Mouse (Mus musculus): ENCODE measurements at regions not wholly inside any gene's neighbourhood (a gene's known extent, or its start where the extent isn't known, plus 50 kb on each side); places are given as distances from the start of the nearest gene placed in this dataset.

GRCm38 (mm10) chr12:37632368-37632767 is 185.2 kb upstream of the Dgkb start:
- Histone ChIP-seq H3K4me3 (no peak overlapping the region), H3K4me1 (no peaks in the 10 kb centered on the region), H3K27ac (no peak overlapping the region), H3K4me2 (no peak overlapping the region), H3K9me3 (no peaks in the 10 kb centered on the region), H3K9ac (no peak overlapping the region), H3K36me3 (replicated peaks) (no peaks in the 10 kb centered on the region), H3K27me3 (replicated peaks) (no peaks in the 10 kb centered on the region)
- ATAC-seq (replicated peaks): no peak

- no peak overlapping the region for H3K4me3 ChIP-seq
- no peaks in the 10 kb centered on the region for H3K4me1 ChIP-seq
- H3K9me3 ChIP-seq: no peaks in the 10 kb centered on the region
- H3K27ac ChIP-seq: no peak overlapping the region
- H3K4me2 ChIP-seq: no peak overlapping the region
- H3K27me3 ChIP-seq (replicated peaks): no peaks in the 10 kb centered on the region
- WGBS: 83% methylated on average over 4 of the region's 4 CpGs
- H3K36me3 ChIP-seq (replicated peaks): no peaks in the 10 kb centered on the region
- ATAC-seq (replicated peaks): no peak
- no peak overlapping the region for H3K9ac ChIP-seq
These were observed 184.2 kb upstream of the Dgkb start for GRCm38 (mm10) chr12:37633286-37633685.

GRCm38 (mm10) chr12:37646186-37646585 is 171.3 kb upstream of the Dgkb start:
- H3K4me1 ChIP-seq: no peaks in the 10 kb centered on the region
- WGBS: 53% methylated on average over 3 of the region's 3 CpGs
- no peak overlapping the region for H3K9ac ChIP-seq
- H3K27me3 ChIP-seq (replicated peaks): no peaks in the 10 kb centered on the region
- H3K4me3 ChIP-seq: no peak overlapping the region
- no peaks in the 10 kb centered on the region for H3K36me3 ChIP-seq (replicated peaks)
- H3K4me2 ChIP-seq: no peak overlapping the region
- 0 out of 2 replicates have a peak, but pooled peaks have one; percentile 52 for ATAC-seq (replicated peaks)
- H3K27ac ChIP-seq: no peak overlapping the region
- no peaks in the 10 kb centered on the region for H3K9me3 ChIP-seq

GRCm38 (mm10) chr12:37653287-37653686 is 164.2 kb upstream of the Dgkb start:
- Histone ChIP-seq H3K4me1 (no peaks in the 10 kb centered on the region), H3K27me3 (replicated peaks) (no peaks in the 10 kb centered on the region), H3K27ac (no peak overlapping the region), H3K9ac (no peak overlapping the region), H3K36me3 (replicated peaks) (no peaks in the 10 kb centered on the region), H3K4me2 (no peak overlapping the region), H3K4me3 (no peak overlapping the region), H3K9me3 (no peaks in the 10 kb centered on the region)
- no peak for ATAC-seq (replicated peaks)
- WGBS: 61% methylated on average over 4 of the region's 4 CpGs

DNA sequence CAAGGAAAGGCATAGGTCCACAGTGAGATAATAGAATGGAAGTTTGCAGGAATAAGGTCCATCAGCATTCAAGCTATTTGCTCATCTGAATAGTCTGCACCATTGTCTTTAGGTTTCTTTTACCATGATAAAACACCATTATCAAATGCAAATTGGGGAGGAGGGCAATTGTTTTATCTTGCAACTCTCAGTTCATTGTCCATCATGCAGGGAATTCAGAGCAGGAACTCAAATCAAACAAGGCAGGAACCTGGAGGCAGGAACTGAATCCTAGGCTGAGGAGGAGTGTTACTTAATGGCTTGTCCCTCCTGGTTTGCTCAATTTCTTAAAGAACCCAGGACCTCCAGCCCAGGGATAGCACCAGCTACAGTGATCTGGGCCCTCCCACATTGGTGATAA is 163.3 kb upstream of the Dgkb start:
- Histone ChIP-seq H3K27ac (no peak overlapping the region), H3K27me3 (replicated peaks) (no peaks in the 10 kb centered on the region), H3K4me3 (no peak overlapping the region), H3K9me3 (no peaks in the 10 kb centered on the region), H3K4me1 (no peaks in the 10 kb centered on the region), H3K4me2 (no peak overlapping the region), H3K9ac (no peak overlapping the region), H3K36me3 (replicated peaks) (no peaks in the 10 kb centered on the region)
- no peak for ATAC-seq (replicated peaks)

DNA sequence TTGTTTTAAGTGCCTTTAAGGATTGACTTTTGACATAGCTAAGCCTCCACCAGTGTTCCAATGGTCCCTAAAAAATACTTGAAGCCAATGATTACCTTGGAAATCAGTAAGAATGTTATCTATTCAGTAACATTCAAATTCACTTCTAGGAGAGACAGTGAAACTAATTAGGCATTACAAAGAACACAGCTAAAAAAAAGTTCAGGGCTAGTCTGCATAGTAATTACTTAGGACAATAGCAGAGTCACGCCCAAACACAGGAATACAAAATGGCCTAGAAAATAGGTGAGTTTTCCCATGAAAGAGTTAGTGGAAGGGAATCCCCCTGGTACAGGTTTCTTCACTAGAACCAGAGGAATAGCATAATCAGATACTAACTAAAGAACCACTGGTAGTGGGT is 157.5 kb upstream of the Dgkb start:
- Histone ChIP-seq H3K4me3 (no peak overlapping the region), H3K4me1 (no peaks in the 10 kb centered on the region), H3K36me3 (replicated peaks) (no peaks in the 10 kb centered on the region), H3K4me2 (no peak overlapping the region), H3K9ac (no peak overlapping the region), H3K27ac (no peak overlapping the region), H3K9me3 (no peaks in the 10 kb centered on the region), H3K27me3 (replicated peaks) (no peaks in the 10 kb centered on the region)
- no peak for ATAC-seq (replicated peaks)
- 69% methylated on average over 1 of the region's 1 CpGs for WGBS

GRCm38 (mm10) chr12:37682455-37683110 is 134.9 kb upstream of the Dgkb start:
- H3K4me3 ChIP-seq: no peak overlapping the region
- H3K9ac ChIP-seq: no peak overlapping the region
- H3K4me2 ChIP-seq: no peak overlapping the region
- no peaks in the 10 kb centered on the region for H3K4me1 ChIP-seq
- H3K36me3 ChIP-seq (replicated peaks): no peaks in the 10 kb centered on the region
- ATAC-seq (replicated peaks): no peak
- H3K27ac ChIP-seq: no peak overlapping the region
- no peaks in the 10 kb centered on the region for H3K9me3 ChIP-seq
- no peaks in the 10 kb centered on the region for H3K27me3 ChIP-seq (replicated peaks)

DNA sequence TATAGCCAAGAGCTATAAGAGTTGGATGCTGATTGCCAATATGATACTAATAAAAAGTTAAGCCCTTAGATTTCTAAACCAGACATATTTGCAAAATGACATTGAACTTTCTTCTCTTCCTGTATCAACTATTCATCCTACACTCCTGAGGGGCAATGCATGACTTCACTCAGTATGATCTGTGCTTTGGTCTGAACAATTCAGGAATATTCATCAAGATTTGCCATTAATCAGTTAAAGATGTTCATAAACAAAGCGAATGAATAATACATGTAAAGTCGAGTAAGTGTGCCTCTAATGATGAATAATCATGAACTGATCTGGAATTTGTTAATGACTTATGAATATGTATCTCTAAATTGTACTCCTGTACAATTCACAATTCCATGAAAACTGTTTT is 124.9 kb upstream of the Dgkb start:
- ATAC-seq (replicated peaks): peak; percentile 70

More for the DNA sequence above, 124.9 kb upstream of the Dgkb start:
- 57% methylated on average over 2 of the region's 2 CpGs for WGBS
- Histone ChIP-seq H3K27ac (no peak overlapping the region), H3K4me3 (no peak overlapping the region), H3K36me3 (replicated peaks) (no peaks in the 10 kb centered on the region), H3K9me3 (no peaks in the 10 kb centered on the region), H3K27me3 (replicated peaks) (no peaks in the 10 kb centered on the region), H3K4me1 (no peaks in the 10 kb centered on the region), H3K9ac (no peak overlapping the region), H3K4me2 (no peak overlapping the region)

All from midbrain, embryonic 15.5 days (tissue).